8 mouse cellular contexts compared by ENCODE assay signal in genomic region chr1:163994721-163995608, GRCm38 (mm10). TPM values are rescaled to one million over a fixed set of nuclear protein-coding genes. Genes with fewer than 3 reads are reported as not detected.
DNase-seq lines count a peak whose midpoint lies in the region; ATAC-seq lines count a peak whose summit lies in the region.

Gene BC055324 (minus strand): TSS chr1:163994796.
Gene Mettl18 (plus strand): TSS chr1:163994889.

- 3% methylated on average over 43 of the region's 43 CpGs for WGBS in heart, embryonic 13.5 days
- 2% methylated on average over 43 of the region's 43 CpGs for WGBS in liver, embryonic 12.5 days (ENCODE audit: insufficient replicate concordance)
- 2% methylated on average over 43 of the region's 43 CpGs for WGBS in stomach, embryonic 15.5 days

- H3K9ac ChIP-seq in heart, embryonic 13.5 days, result peak within 1 kb of the TSS; percentile 87
- peak within 1 kb of the TSS; percentile 80 for H3K9ac ChIP-seq in liver, embryonic 12.5 days
- peak within 1 kb of the TSS; percentile 80 for H3K9ac ChIP-seq in stomach, embryonic 15.5 days

- no peaks in the 10 kb centered on the region for H3K4me1 ChIP-seq in brown adipose tissue, adult 24 weeks (ENCODE audit: control insufficient read depth, insufficient read depth, insufficient read length, low read length)
- H3K4me1 ChIP-seq in heart, embryonic 13.5 days, result peaks cover 14% of the 10 kb centered on the region
- peaks cover 15% of the 10 kb centered on the region for H3K4me1 ChIP-seq in liver, embryonic 12.5 days
- no peaks in the 10 kb centered on the region for H3K4me1 ChIP-seq in stomach, embryonic 15.5 days

- H3K36me3 ChIP-seq in heart, embryonic 13.5 days, result peaks cover 13% of the 10 kb centered on the region
- peaks cover 14% of the 10 kb centered on the region; the same call in 1 of the 2 replicates for H3K36me3 ChIP-seq in liver, embryonic 12.5 days
- no peaks in the 10 kb centered on the region for H3K36me3 ChIP-seq in stomach, embryonic 15.5 days

- peak; percentile 85 for ATAC-seq in heart, embryonic 13.5 days (ENCODE audit: extremely low read depth, insufficient number of reproducible peaks, low FRiP score, low TSS enrichment)
- peak; percentile 98 for ATAC-seq in liver, embryonic 12.5 days
- peak; percentile 95 for ATAC-seq in stomach, embryonic 15.5 days (ENCODE audit: insufficient read depth, low FRiP score, low read depth)

- DNase-seq in CD4-positive, CD25-positive, alpha-beta regulatory T cell, adult 2 months (ENCODE audit: low read depth, low spot score), result peak; percentile 96
- peak; percentile 47 for DNase-seq in fat pad, adult 2 months (ENCODE audit: extremely low read depth, low read depth, low spot score)
- peak; percentile 93 for DNase-seq in kidney, postnatal 10 days
- DNase-seq in natural killer cell, adult 2 months (ENCODE audit: low spot score in 2 of 2), result peak; percentile 90 to 91

- H3K4me2 ChIP-seq in heart, embryonic 13.5 days, result peak within 1 kb of the TSS; percentile 87
- H3K4me2 ChIP-seq in liver, embryonic 12.5 days, result peak within 1 kb of the TSS; percentile 84
- H3K4me2 ChIP-seq in stomach, embryonic 15.5 days, result peak within 1 kb of the TSS; percentile 61

- H3K27ac ChIP-seq in brown adipose tissue, adult 24 weeks (replicated peaks; ENCODE audit: low read depth, low read length), result peak within 1 kb of the TSS; percentile 92
- peak within 1 kb of the TSS; percentile 83 for H3K27ac ChIP-seq in heart, embryonic 13.5 days (replicated peaks)
- H3K27ac ChIP-seq in liver, embryonic 12.5 days, result peak within 1 kb of the TSS; percentile 79
- peak within 1 kb of the TSS; percentile 82 for H3K27ac ChIP-seq in stomach, embryonic 15.5 days

- no peaks in the 10 kb centered on the region for H3K9me3 ChIP-seq in heart, embryonic 13.5 days
- no peaks in the 10 kb centered on the region for H3K9me3 ChIP-seq in liver, embryonic 12.5 days (replicated peaks)
- H3K9me3 ChIP-seq in stomach, embryonic 15.5 days, result no peaks in the 10 kb centered on the region

- H3K27me3 ChIP-seq in heart, embryonic 13.5 days (replicated peaks), result no peaks in the 10 kb centered on the region
- H3K27me3 ChIP-seq in liver, embryonic 12.5 days (replicated peaks), result no peaks in the 10 kb centered on the region
- H3K27me3 ChIP-seq in stomach, embryonic 15.5 days (replicated peaks), result no peaks in the 10 kb centered on the region

- H3K4me3 ChIP-seq in brown adipose tissue, adult 24 weeks (ENCODE audit: insufficient read depth, low read depth, low read length), result peak within 1 kb of the TSS; percentile 96
- H3K4me3 ChIP-seq in heart, embryonic 13.5 days, result peak within 1 kb of the TSS; percentile 72
- peak within 1 kb of the TSS; percentile 80 for H3K4me3 ChIP-seq in liver, embryonic 12.5 days
- peak within 1 kb of the TSS; percentile 89 for H3K4me3 ChIP-seq in stomach, embryonic 15.5 days (replicated peaks)

RNA-seq across cellular contexts. Expression of gene BC055324, which starts in this region (rescaled TPM):
- polyA plus RNA-seq in brown adipose tissue, adult 24 weeks (2012; ENCODE audit: insufficient read depth, insufficient read length, missing spikeins), result not detected in 2 replicates
- polyA plus RNA-seq in heart, embryonic 13.5 days (2015; fragmentation: Nextera tagmentation; extraction: Ambion mirVana), result 14.5 and 15.5 TPM in 2 replicates
- polyA plus RNA-seq in liver, embryonic 12.5 days (2016; fragmentation: Nextera tagmentation; extraction: Ambion mirVana), result 15.5 and 16.5 TPM in 2 replicates
- polyA plus RNA-seq in stomach, embryonic 15.5 days (2015; fragmentation: Nextera tagmentation; extraction: Ambion mirVana), result 15.6 and 16.5 TPM in 2 replicates

RNA-seq across cellular contexts. Expression of gene Mettl18, which starts in this region (rescaled TPM):
- polyA plus RNA-seq in brown adipose tissue, adult 24 weeks (2012; ENCODE audit: insufficient read depth, insufficient read length, missing spikeins), result 2.3 and 5.1 TPM in 2 replicates
- polyA plus RNA-seq in heart, embryonic 13.5 days (2015; fragmentation: Nextera tagmentation; extraction: Ambion mirVana), result 5.0 and 7.0 TPM in 2 replicates
- 6.4 and 6.7 TPM in 2 replicates for polyA plus RNA-seq in liver, embryonic 12.5 days (2016; fragmentation: Nextera tagmentation; extraction: Ambion mirVana)
- polyA plus RNA-seq in stomach, embryonic 15.5 days (2015; fragmentation: Nextera tagmentation; extraction: Ambion mirVana), result 9.4 and 9.6 TPM in 2 replicates

Comparison
In these comparisons a context has a peak if more than half of its experiments do, and no peak if none do; other contexts are left out.
1. Peak in every context shown above with its lines: DNase-seq, ATAC-seq, H3K4me3 ChIP-seq and H3K27ac ChIP-seq.